Mouse (Mus musculus): ENCODE data around the gene Ackr2. TPM values are rescaled to one million over a fixed set of nuclear protein-coding genes. Genes with fewer than 3 reads are reported as not detected.

Gene Ackr2
- polyA plus RNA-seq, 1 experiment from 2014 or later = not detected

- DNase-seq (ENCODE audit: low read depth, low spot score) = no peak
- no peak for ATAC-seq
- POLR2A ChIA-PET = no interaction called here
- in situ Hi-C loops (cut with MboI; ENCODE audit: low pct_unique_long_range_greater_than_20kb) = no loop called here
- CTCF ChIA-PET = no interaction called here
- no peak for TF ChIP-seq CTCF (IDR thresholded peaks at IDR 0.05)
- peaks cover 24% of the 10 kb centered on the region for H3K27me3 ChIP-seq
Observed at GRCm38 (mm10) chr9:121890441-121890941, 7.7 kb upstream of the Ackr2 start.

DNA sequence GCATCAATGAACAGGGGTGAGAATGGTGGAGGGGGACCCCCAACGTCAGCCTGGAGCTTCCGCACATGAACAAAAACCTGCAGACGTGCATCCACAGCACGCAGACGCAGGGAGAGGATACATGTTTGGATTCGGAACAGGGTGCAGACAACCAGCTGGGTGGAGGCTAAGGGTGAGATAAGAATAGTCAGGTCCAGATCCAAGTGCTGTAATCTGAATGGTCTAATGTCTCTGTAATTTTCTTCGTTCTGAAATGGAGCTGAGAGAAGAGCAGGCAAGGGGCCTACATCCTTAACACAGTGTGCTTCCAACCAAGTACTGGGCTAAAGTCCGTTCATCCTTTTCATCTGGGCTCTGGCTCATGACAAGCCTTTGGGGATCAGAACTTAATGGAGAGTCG, 6.9 kb upstream of the Ackr2 start:
- ChIA-PET POLR2A (no interaction called here), CTCF (interaction anchor here (1.3 kb wide), 1 partner anchor 10 kb away, joined by 3 read pairs; no protein-coding TSS in a partner anchor)
- in situ Hi-C loops (cut with MboI; ENCODE audit: low pct_unique_long_range_greater_than_20kb) = no loop called here
- no peak for ATAC-seq
- DNase-seq (ENCODE audit: low read depth, low spot score) = no peak
- peaks cover 24% of the 10 kb centered on the region for H3K27me3 ChIP-seq
- no peak for TF ChIP-seq CTCF (IDR thresholded peaks at IDR 0.05)

GRCm38 (mm10) chr9:121892057-121892687, 6.0 kb upstream of the Ackr2 start:
- ChIA-PET POLR2A (no interaction called here), CTCF (interaction anchor here (1.3 kb wide), 1 partner anchor 11 kb away, joined by 3 read pairs; no protein-coding TSS in a partner anchor)
- in situ Hi-C loops (cut with MboI; ENCODE audit: low pct_unique_long_range_greater_than_20kb) = no loop called here
- DNase-seq (ENCODE audit: low read depth, low spot score) = no peak
- H3K27me3 ChIP-seq = peaks cover 24% of the 10 kb centered on the region
- no peak for TF ChIP-seq CTCF (IDR thresholded peaks at IDR 0.05)
- no peak for ATAC-seq

GRCm38 (mm10) chr9:121894447-121894846, 3.7 kb upstream of the Ackr2 start:
- DNase-seq (ENCODE audit: low read depth, low spot score) = no peak
- ChIA-PET CTCF (no interaction called here), POLR2A (no interaction called here)
- H3K27me3 ChIP-seq = peaks cover 27% of the 10 kb centered on the region
- no peak for ATAC-seq
- in situ Hi-C loops (cut with MboI; ENCODE audit: low pct_unique_long_range_greater_than_20kb) = no loop called here
- no peak for TF ChIP-seq CTCF (IDR thresholded peaks at IDR 0.05)

DNA sequence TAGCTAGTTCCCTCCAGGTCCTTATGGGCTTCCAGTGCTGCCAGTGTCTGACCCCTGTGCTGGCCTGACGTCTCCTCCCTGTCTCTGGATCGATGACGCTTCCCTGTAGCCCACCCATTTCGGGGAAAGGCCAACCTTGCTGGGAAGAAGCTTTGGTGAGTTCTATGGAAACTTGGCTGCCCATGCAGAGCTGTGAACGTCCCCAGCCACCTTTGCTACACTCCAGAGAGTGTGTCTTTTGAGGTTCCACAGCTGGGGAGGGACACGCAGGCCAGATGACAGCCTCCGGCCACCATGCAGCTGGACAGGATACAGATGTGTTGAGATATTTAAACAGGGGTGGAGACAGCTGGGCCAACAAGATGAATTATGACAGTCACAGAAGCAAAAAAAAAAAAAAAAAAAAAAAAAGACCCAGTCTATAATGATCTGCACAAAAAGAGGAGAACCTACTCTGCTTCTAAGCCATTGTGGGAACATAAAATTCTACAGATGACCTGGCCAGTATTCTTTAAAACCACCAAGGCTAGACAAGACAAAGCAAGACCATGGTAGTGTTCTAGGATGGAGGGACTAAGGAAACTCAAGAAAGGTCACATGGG, 2.7 kb upstream of the Ackr2 start:
- ChIA-PET POLR2A (no interaction called here), CTCF (no interaction called here)
- ATAC-seq (no peak), DNase-seq (ENCODE audit: low read depth, low spot score) (no peak)
- H3K27me3 ChIP-seq = peaks cover 27% of the 10 kb centered on the region
- TF ChIP-seq CTCF (IDR thresholded peaks at IDR 0.05) = no peak
- in situ Hi-C loops (cut with MboI; ENCODE audit: low pct_unique_long_range_greater_than_20kb) = no loop called here

- in situ Hi-C loops (cut with MboI; ENCODE audit: low pct_unique_long_range_greater_than_20kb) = no loop called here
- DNase-seq (ENCODE audit: low read depth, low spot score) = no peak
- peaks cover 24% of the 10 kb centered on the region for H3K27me3 ChIP-seq
- TF ChIP-seq CTCF (IDR thresholded peaks at IDR 0.05) = no peak
- ChIA-PET CTCF (interaction anchor here (1.2 kb wide), 1 partner anchor 31 kb away, joined by 3 read pairs; no protein-coding TSS in a partner anchor), POLR2A (no interaction called here)
- ATAC-seq = no peak
Observed at GRCm38 (mm10) chr9:121896820-121897219, 1.3 kb upstream of the Ackr2 start.

DNA sequence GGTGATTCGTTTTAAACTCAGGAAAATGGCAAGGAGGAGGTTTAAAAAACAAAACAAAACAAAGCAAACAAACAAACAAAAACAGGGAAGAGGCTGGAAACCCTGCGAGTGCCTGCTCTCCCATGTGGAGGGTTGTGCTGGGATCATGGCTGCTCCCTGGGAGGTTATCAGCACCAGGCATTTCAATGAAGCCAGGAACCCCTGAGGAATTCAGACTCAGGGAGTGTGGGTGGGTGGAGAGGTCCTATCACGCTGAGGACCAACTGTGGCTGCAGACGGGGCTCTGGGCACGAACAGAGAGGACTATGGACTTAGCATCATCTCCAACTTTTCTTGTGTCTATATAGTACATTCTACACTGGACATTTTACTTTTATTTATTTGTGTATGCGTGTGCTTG, 1.2 kb downstream of the Ackr2 start:
- ATAC-seq (no peak), DNase-seq (ENCODE audit: low read depth, low spot score) (no peak)
- ChIA-PET CTCF (no interaction called here), POLR2A (no interaction called here)
- H3K27me3 ChIP-seq = peaks cover 22% of the 10 kb centered on the region
- in situ Hi-C loops (cut with MboI; ENCODE audit: low pct_unique_long_range_greater_than_20kb) = no loop called here
- TF ChIP-seq CTCF (IDR thresholded peaks at IDR 0.05) = no peak

GRCm38 (mm10) chr9:121900282-121900855, 2.2 kb downstream of the Ackr2 start:
- ATAC-seq (no peak), DNase-seq (ENCODE audit: low read depth, low spot score) (no peak)
- CTCF ChIA-PET = interaction anchor here (1.4 kb wide), 1 partner anchor 28 kb away, joined by 4 read pairs; no protein-coding TSS in a partner anchor
- POLR2A ChIA-PET = no interaction called here
- no peak for TF ChIP-seq CTCF (IDR thresholded peaks at IDR 0.05)
- in situ Hi-C loops (cut with MboI; ENCODE audit: low pct_unique_long_range_greater_than_20kb) = no loop called here
- H3K27me3 ChIP-seq = peaks cover 13% of the 10 kb centered on the region

- in situ Hi-C loops (cut with MboI; ENCODE audit: low pct_unique_long_range_greater_than_20kb) = no loop called here
- CTCF ChIA-PET = interaction anchor here (1.4 kb wide), 1 partner anchor 26 kb away, joined by 4 read pairs; no protein-coding TSS in a partner anchor
- no peak for ATAC-seq
- DNase-seq (ENCODE audit: low read depth, low spot score) = no peak
- TF ChIP-seq CTCF (IDR thresholded peaks at IDR 0.05) = no peak
- H3K27me3 ChIP-seq = peaks cover 17% of the 10 kb centered on the region
- POLR2A ChIA-PET = interaction anchor here (1.0 kb wide), 1 partner anchor 215 kb away, joined by 3 read pairs; the partner anchor contains the start of gene Snrk
Observed at GRCm38 (mm10) chr9:121901710-121902700, 3.9 kb downstream of the Ackr2 start.
